Mouse (Mus musculus) G1E (cell line): ENCODE measurements at regions not wholly inside any gene's neighbourhood (a gene's known extent, or its start where the extent isn't known, plus 50 kb on each side); places are given as distances from the start of the nearest gene placed in this dataset.

Experiments
- CTCF ChIP-seq: IDR thresholded peaks from 2 replicates; pipeline ENCODE4 v1.5.1; 2012; ENCODE audit warnings: low read depth, low read length, inconsistent platforms, mixed read lengths
- GATA1 ChIP-seq: IDR thresholded peaks from 2 replicates; pipeline ENCODE4 v1.6.1; 2012; ENCODE audit warnings: borderline replicate concordance, low read length, inconsistent platforms, mixed read lengths
- GATA2 ChIP-seq: IDR thresholded peaks from 2 replicates; pipeline ENCODE4 v1.6.1; 2012; ENCODE audit warnings: low read depth, low read length, inconsistent platforms, borderline replicate concordance
- POLR2AphosphoS5 ChIP-seq: IDR thresholded peaks from 2 replicates; pipeline ENCODE4 v1.6.1; 2012; ENCODE audit warnings: low read depth, low read length, inconsistent platforms; ENCODE audit not compliant: insufficient replicate concordance

GRCm38 (mm10) chr1:166796362-166796925 is 114.8 kb upstream of the Fmo9 start:
- TF ChIP-seq POLR2AphosphoS5 (no peak), CTCF (no peak), GATA1 (no peak), GATA2 (no peak)
